Mouse (Mus musculus): ENCODE measurements around the gene Gm21988. TPM values are rescaled to one million over a fixed set of nuclear protein-coding genes. Genes with fewer than 3 reads are reported as not detected.

Gene Gm21988
- polyA plus RNA-seq, 1 experiment = 14.8 TPM

GRCm38 (mm10) chr11:70214856-70215209 is 24.8 kb downstream of the Gm21988 start:
- TF ChIP-seq POLR2A (IDR thresholded peaks at IDR 0.05; ENCODE audit: borderline replicate concordance, extremely low read depth, insufficient read depth, insufficient read length, poor library complexity, severe bottlenecking) = no peak
- no peak for TF ChIP-seq CTCF (IDR thresholded peaks at IDR 0.05; ENCODE audit: borderline replicate concordance, extremely low read depth, insufficient read depth, insufficient read length)
- DNase-seq (ENCODE audit: low read depth) = no peak

GRCm38 (mm10) chr11:70214191-70214855 is 25.3 kb downstream of the Gm21988 start:
- DNase-seq (ENCODE audit: low read depth) = no peak
- TF ChIP-seq CTCF (IDR thresholded peaks at IDR 0.05; ENCODE audit: borderline replicate concordance, extremely low read depth, insufficient read depth, insufficient read length) = no peak
- no peak for TF ChIP-seq POLR2A (IDR thresholded peaks at IDR 0.05; ENCODE audit: borderline replicate concordance, extremely low read depth, insufficient read depth, insufficient read length, poor library complexity, severe bottlenecking)

GRCm38 (mm10) chr11:70213736-70214135 is 25.9 kb downstream of the Gm21988 start:
- no peak for TF ChIP-seq POLR2A (IDR thresholded peaks at IDR 0.05; ENCODE audit: borderline replicate concordance, extremely low read depth, insufficient read depth, insufficient read length, poor library complexity, severe bottlenecking)
- TF ChIP-seq CTCF (IDR thresholded peaks at IDR 0.05; ENCODE audit: borderline replicate concordance, extremely low read depth, insufficient read depth, insufficient read length) = no peak
- DNase-seq (ENCODE audit: low read depth) = no peak

DNA sequence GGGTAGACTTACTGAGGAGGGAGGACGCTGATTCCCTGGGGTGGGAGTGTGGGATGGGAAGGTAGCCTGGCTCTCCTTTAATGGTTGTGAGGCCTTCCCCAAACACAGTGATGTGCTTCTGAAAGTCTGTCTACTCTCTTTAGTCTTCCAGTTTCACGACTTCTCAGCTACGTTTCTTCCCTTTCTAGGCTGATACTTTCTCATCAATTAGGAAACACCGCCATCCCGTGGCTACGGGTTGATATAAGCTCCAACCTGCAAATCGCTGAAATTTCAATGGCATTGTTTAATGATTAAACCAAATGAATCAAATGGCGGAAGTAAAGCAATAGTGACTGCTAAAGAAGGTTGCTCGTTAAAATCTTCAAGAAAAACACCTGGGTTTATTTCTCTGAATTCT is 26.7 kb downstream of the Gm21988 start:
- DNase-seq (ENCODE audit: low read depth) = peak; percentile 87
- TF ChIP-seq CTCF (IDR thresholded peaks at IDR 0.05; ENCODE audit: borderline replicate concordance, extremely low read depth, insufficient read depth, insufficient read length) (peak; percentile 71), POLR2A (IDR thresholded peaks at IDR 0.05; ENCODE audit: borderline replicate concordance, extremely low read depth, insufficient read depth, insufficient read length, poor library complexity, severe bottlenecking) (no peak)

DNA sequence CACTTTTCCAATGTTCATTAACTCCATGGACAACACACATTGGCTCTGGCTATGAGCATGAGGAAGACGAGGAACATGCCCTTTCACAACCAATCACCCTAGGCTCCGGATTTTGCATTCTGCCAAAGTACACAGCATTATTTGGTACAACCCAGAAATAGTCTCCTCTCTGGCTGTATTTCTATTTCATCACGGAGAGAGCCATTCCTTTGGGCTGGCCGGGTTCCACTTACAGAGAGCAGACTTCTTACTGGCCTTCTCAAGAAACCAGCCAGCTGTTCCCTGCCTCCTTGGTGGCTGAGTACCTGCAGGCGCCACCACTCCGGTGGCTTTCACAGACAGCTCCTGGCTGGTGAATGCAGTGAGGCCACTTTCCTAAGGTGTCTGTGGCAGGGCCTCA is 27.2 kb downstream of the Gm21988 start, which contains the start of gene Slc16a11:
Gene Slc16a11, plus strand, starts transcription at position 330 of the 400 bp plus-strand sequence.
- no peak for TF ChIP-seq POLR2A (IDR thresholded peaks at IDR 0.05; ENCODE audit: borderline replicate concordance, extremely low read depth, insufficient read depth, insufficient read length, poor library complexity, severe bottlenecking)
- TF ChIP-seq CTCF (IDR thresholded peaks at IDR 0.05; ENCODE audit: borderline replicate concordance, extremely low read depth, insufficient read depth, insufficient read length) = no peak
- DNase-seq (ENCODE audit: low read depth) = no peak

DNA sequence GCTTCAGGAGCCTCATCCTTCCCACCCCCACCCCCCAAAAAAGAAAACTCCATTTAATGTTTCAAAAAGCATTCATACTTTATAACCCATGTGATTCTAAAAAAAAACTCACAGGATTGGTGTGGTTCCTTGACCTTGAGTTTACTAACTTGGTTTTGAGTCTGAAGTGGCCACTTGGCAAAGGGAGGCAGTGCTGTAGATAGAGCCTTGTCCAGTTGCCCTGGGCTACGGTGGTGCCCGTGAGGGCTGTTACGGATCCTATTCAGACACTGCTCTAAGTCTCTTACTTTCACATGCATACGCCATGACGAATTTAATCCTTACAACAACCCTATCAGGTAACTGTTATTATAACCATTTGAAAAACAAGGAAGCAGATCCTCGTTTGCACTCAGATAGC is 27.7 kb downstream of the Gm21988 start:
- no peak for DNase-seq (ENCODE audit: low read depth)
- TF ChIP-seq POLR2A (IDR thresholded peaks at IDR 0.05; ENCODE audit: borderline replicate concordance, extremely low read depth, insufficient read depth, insufficient read length, poor library complexity, severe bottlenecking) = no peak
- TF ChIP-seq CTCF (IDR thresholded peaks at IDR 0.05; ENCODE audit: borderline replicate concordance, extremely low read depth, insufficient read depth, insufficient read length) = no peak

GRCm38 (mm10) chr11:70210681-70211080 is 28.9 kb downstream of the Gm21988 start:
- DNase-seq (ENCODE audit: low read depth) = no peak
- TF ChIP-seq POLR2A (IDR thresholded peaks at IDR 0.05; ENCODE audit: borderline replicate concordance, extremely low read depth, insufficient read depth, insufficient read length, poor library complexity, severe bottlenecking) (no peak), CTCF (IDR thresholded peaks at IDR 0.05; ENCODE audit: borderline replicate concordance, extremely low read depth, insufficient read depth, insufficient read length) (no peak)

- TF ChIP-seq CTCF (IDR thresholded peaks at IDR 0.05; ENCODE audit: borderline replicate concordance, extremely low read depth, insufficient read depth, insufficient read length) (no peak), POLR2A (IDR thresholded peaks at IDR 0.05; ENCODE audit: borderline replicate concordance, extremely low read depth, insufficient read depth, insufficient read length, poor library complexity, severe bottlenecking) (no peak)
- no peak for DNase-seq (ENCODE audit: low read depth)
Measured at GRCm38 (mm10) chr11:70208778-70209388, 30.7 kb downstream of the Gm21988 start.

- no peak for DNase-seq (ENCODE audit: low read depth)
- no peak for TF ChIP-seq CTCF (IDR thresholded peaks at IDR 0.05; ENCODE audit: borderline replicate concordance, extremely low read depth, insufficient read depth, insufficient read length)
- TF ChIP-seq POLR2A (IDR thresholded peaks at IDR 0.05; ENCODE audit: borderline replicate concordance, extremely low read depth, insufficient read depth, insufficient read length, poor library complexity, severe bottlenecking) = no peak
Measured at GRCm38 (mm10) chr11:70207283-70207682, 32.3 kb downstream of the Gm21988 start.

- DNase-seq (ENCODE audit: low read depth) = no peak
Measured at GRCm38 (mm10) chr11:70206801-70207200, 32.8 kb downstream of the Gm21988 start.

GRCm38 (mm10) chr11:70201691-70202090 is 37.9 kb downstream of the Gm21988 start:
- peak; percentile 90 for DNase-seq (ENCODE audit: low read depth)
- no peak for TF ChIP-seq POLR2A (IDR thresholded peaks at IDR 0.05; ENCODE audit: borderline replicate concordance, extremely low read depth, insufficient read depth, insufficient read length, poor library complexity, severe bottlenecking)
- TF ChIP-seq CTCF (IDR thresholded peaks at IDR 0.05; ENCODE audit: borderline replicate concordance, extremely low read depth, insufficient read depth, insufficient read length) = peak; percentile 94

More at GRCm38 (mm10) chr11:70206801-70207200, 32.8 kb downstream of the Gm21988 start:
- TF ChIP-seq POLR2A (IDR thresholded peaks at IDR 0.05; ENCODE audit: borderline replicate concordance, extremely low read depth, insufficient read depth, insufficient read length, poor library complexity, severe bottlenecking) (no peak), CTCF (IDR thresholded peaks at IDR 0.05; ENCODE audit: borderline replicate concordance, extremely low read depth, insufficient read depth, insufficient read length) (no peak)
